Mouse (Mus musculus) lung, adult 2 months (tissue): ENCODE results near the gene Rheb.

Source experiments
- CTCF ChIP-seq: fragments of 200-500 bp; IDR thresholded peaks from 2 replicates; pipeline ENCODE4 v1.5.1; 2011; ENCODE audit warnings: mild to moderate bottlenecking, low read length, control low read depth; ENCODE audit not compliant: insufficient read depth
- POLR2A ChIP-seq: fragments of 200-500 bp; IDR thresholded peaks from 2 replicates; pipeline ENCODE4 v1.6.1; 2011; ENCODE audit warnings: low read depth, mild to moderate bottlenecking, control low read depth, low read length, borderline replicate concordance; ENCODE audit errors: extremely low read depth

GRCm38 (mm10) chr5:24854827-24855600, 12.6 kb upstream of the Rheb start:
- TF ChIP-seq CTCF (no peak), POLR2A (no peak)
